In genomic region chr8:92670236-92670635, GRCm38 (mm10) we compare ENCODE assay signal across 26 mouse cellular contexts. TPM values are rescaled to one million over a fixed set of nuclear protein-coding genes. Genes with fewer than 3 reads are reported as not detected.
DNase-seq lines count a peak whose midpoint lies in the region; ATAC-seq lines count a peak whose summit lies in the region.
"Had no signal": no experiment of that assay in that cellular context is flagged by ENCODE, and none has a peak within 500 bp of the region (broad histone marks: within the 10 kb centered on the region; RNA-seq: fewer than 3 reads in every experiment).

No protein-coding gene starts in this region.

- 28% methylated on average over 11 of the region's 11 CpGs for WGBS in forebrain, embryonic 13.5 days
- WGBS in forebrain, embryonic 10.5 days = 66% methylated on average over 11 of the region's 11 CpGs
- 25% methylated on average over 11 of the region's 11 CpGs for WGBS in hindbrain, embryonic 15.5 days
- 19% methylated on average over 11 of the region's 11 CpGs for WGBS in midbrain, embryonic 13.5 days
- 26% methylated on average over 11 of the region's 11 CpGs for WGBS in neural tube, embryonic 15.5 days
- 77% methylated on average over 11 of the region's 11 CpGs for WGBS in intestine, embryonic 15.5 days

- ATAC-seq in forebrain, embryonic 13.5 days = no peak
- no peak for ATAC-seq in hindbrain, embryonic 15.5 days (ENCODE audit: low FRiP score, low read depth)
- no peak for ATAC-seq in midbrain, embryonic 13.5 days
- no peak for ATAC-seq in neural tube, embryonic 15.5 days (ENCODE audit: low FRiP score)
- no peak for ATAC-seq in intestine, embryonic 15.5 days

- no peak for DNase-seq in forebrain, embryonic 10.5 days (ENCODE audit: extremely low spot score, low spot score)
- DNase-seq in Muller cell, postnatal 12 days (ENCODE audit: inconsistent ontology term) = peak; percentile 13
- DNase-seq in adrenal gland, postnatal 36 days = no peak
- DNase-seq: adrenal gland, postnatal 25 days; cerebellum, adult 11 months; cerebellum, postnatal 10 days; gastrocnemius, postnatal 36 days; heart, adult 2 months; heart, postnatal 14 days; kidney, adult 18-20 months; layer of hippocampus, adult 9-11 months; liver, embryonic 13.5 days; lung, adult 2 months; lung, postnatal 36 days; thymus, postnatal 14 days had no signal

- no peak overlapping the region for H3K27ac ChIP-seq in forebrain, embryonic 13.5 days
- H3K27ac ChIP-seq in forebrain, embryonic 10.5 days = no peak overlapping the region
- H3K27ac ChIP-seq in hindbrain, embryonic 15.5 days (replicated peaks) = no peak overlapping the region
- 0 out of 2 replicates have a peak overlapping the region, but pooled peaks have one; percentile 1 for H3K27ac ChIP-seq in midbrain, embryonic 13.5 days
- H3K27ac ChIP-seq in neural tube, embryonic 15.5 days (replicated peaks) = no peak overlapping the region
- H3K27ac ChIP-seq in intestine, embryonic 15.5 days = no peak overlapping the region
- H3K27ac ChIP-seq: heart, adult 2 months; heart, embryonic 13.5 days; kidney, postnatal 0 days; liver, embryonic 13.5 days; neural tube, embryonic 12.5 days had no signal

- H3K9ac ChIP-seq in forebrain, embryonic 13.5 days = no peak overlapping the region
- H3K9ac ChIP-seq in hindbrain, embryonic 15.5 days = no peak overlapping the region
- H3K9ac ChIP-seq in midbrain, embryonic 13.5 days (replicated peaks) = peak overlapping the region; percentile 40; the same call in 1 of the 2 replicates
- no peak overlapping the region for H3K9ac ChIP-seq in neural tube, embryonic 15.5 days (replicated peaks)
- H3K9ac ChIP-seq in intestine, embryonic 15.5 days = no peak overlapping the region
- H3K9ac ChIP-seq: heart, embryonic 13.5 days; liver, embryonic 13.5 days; neural tube, embryonic 12.5 days had no signal

- peaks cover 65% of the 10 kb centered on the region for H3K27me3 ChIP-seq in forebrain, embryonic 13.5 days
- peaks cover 91% of the 10 kb centered on the region for H3K27me3 ChIP-seq in forebrain, embryonic 10.5 days (ENCODE audit: poor library complexity, severe bottlenecking)
- H3K27me3 ChIP-seq in hindbrain, embryonic 15.5 days = peaks cover 52% of the 10 kb centered on the region
- H3K27me3 ChIP-seq in midbrain, embryonic 13.5 days = peaks cover 65% of the 10 kb centered on the region
- peaks cover 61% of the 10 kb centered on the region for H3K27me3 ChIP-seq in neural tube, embryonic 15.5 days (replicated peaks)
- peaks cover 45% of the 10 kb centered on the region for H3K27me3 ChIP-seq in intestine, embryonic 15.5 days (replicated peaks)

- H3K4me3 ChIP-seq in forebrain, embryonic 13.5 days = no peak overlapping the region
- H3K4me3 ChIP-seq in forebrain, embryonic 10.5 days = no peak overlapping the region
- no peak overlapping the region for H3K4me3 ChIP-seq in hindbrain, embryonic 15.5 days
- H3K4me3 ChIP-seq in midbrain, embryonic 13.5 days (replicated peaks) = peak overlapping the region; percentile 15; the same call in 1 of the 2 replicates
- no peak overlapping the region for H3K4me3 ChIP-seq in neural tube, embryonic 15.5 days (replicated peaks)
- no peak overlapping the region for H3K4me3 ChIP-seq in intestine, embryonic 15.5 days (replicated peaks)
- H3K4me3 ChIP-seq: heart, adult 2 months; heart, embryonic 13.5 days; liver, embryonic 13.5 days; megakaryocyte, embryonic 14.5 days; neural tube, embryonic 12.5 days had no signal

- H3K4me1 ChIP-seq in forebrain, embryonic 13.5 days = peaks cover 33% of the 10 kb centered on the region
- peaks cover 48% of the 10 kb centered on the region for H3K4me1 ChIP-seq in forebrain, embryonic 10.5 days
- H3K4me1 ChIP-seq in hindbrain, embryonic 15.5 days (replicated peaks) = peaks cover 32% of the 10 kb centered on the region
- H3K4me1 ChIP-seq in midbrain, embryonic 13.5 days (replicated peaks) = peaks cover 50% of the 10 kb centered on the region
- H3K4me1 ChIP-seq in neural tube, embryonic 15.5 days = peaks cover 34% of the 10 kb centered on the region
- H3K4me1 ChIP-seq in intestine, embryonic 15.5 days (replicated peaks) = peaks cover 20% of the 10 kb centered on the region
- H3K4me1 ChIP-seq: megakaryocyte, embryonic 14.5 days had no signal

- no peaks in the 10 kb centered on the region for H3K36me3 ChIP-seq in forebrain, embryonic 13.5 days (ENCODE audit: poor library complexity, severe bottlenecking)
- H3K36me3 ChIP-seq in forebrain, embryonic 10.5 days (replicated peaks) = no peaks in the 10 kb centered on the region
- no peaks in the 10 kb centered on the region for H3K36me3 ChIP-seq in hindbrain, embryonic 15.5 days
- no peaks in the 10 kb centered on the region for H3K36me3 ChIP-seq in midbrain, embryonic 13.5 days
- no peaks in the 10 kb centered on the region for H3K36me3 ChIP-seq in neural tube, embryonic 15.5 days
- no peaks in the 10 kb centered on the region for H3K36me3 ChIP-seq in intestine, embryonic 15.5 days
- H3K36me3 ChIP-seq: heart, embryonic 13.5 days; liver, embryonic 13.5 days; neural tube, embryonic 12.5 days had no signal

- H3K4me2 ChIP-seq in forebrain, embryonic 13.5 days = peak overlapping the region; percentile 30
- peak overlapping the region; percentile 7 for H3K4me2 ChIP-seq in hindbrain, embryonic 15.5 days
- peak overlapping the region; percentile 42 for H3K4me2 ChIP-seq in midbrain, embryonic 13.5 days (replicated peaks)
- H3K4me2 ChIP-seq in neural tube, embryonic 15.5 days = no peak overlapping the region; the same call in 1 of the 2 replicates
- no peak overlapping the region for H3K4me2 ChIP-seq in intestine, embryonic 15.5 days (replicated peaks)
- H3K4me2 ChIP-seq: heart, embryonic 13.5 days; liver, embryonic 13.5 days; neural tube, embryonic 12.5 days had no signal

- no peaks in the 10 kb centered on the region for H3K9me3 ChIP-seq in forebrain, embryonic 13.5 days (replicated peaks)
- H3K9me3 ChIP-seq in forebrain, embryonic 10.5 days = no peaks in the 10 kb centered on the region
- no peaks in the 10 kb centered on the region for H3K9me3 ChIP-seq in hindbrain, embryonic 15.5 days
- no peaks in the 10 kb centered on the region for H3K9me3 ChIP-seq in midbrain, embryonic 13.5 days
- H3K9me3 ChIP-seq in neural tube, embryonic 15.5 days (replicated peaks) = no peaks in the 10 kb centered on the region
- no peaks in the 10 kb centered on the region for H3K9me3 ChIP-seq in intestine, embryonic 15.5 days
- H3K9me3 ChIP-seq: heart, embryonic 13.5 days; liver, embryonic 13.5 days; neural tube, embryonic 12.5 days had no signal

RNA-seq across cellular contexts. Expression of gene Irx6, which starts 3.9 kb away (rescaled TPM):
- 0.27 and 0.69 TPM in 2 replicates for polyA plus RNA-seq in forebrain, embryonic 13.5 days (2015; fragmentation: Nextera tagmentation; extraction: Ambion mirVana)
- 0.22 TPM in 1 of 2 replicates, not detected in the other for polyA plus RNA-seq in forebrain, embryonic 10.5 days (2016; fragmentation: Nextera tagmentation; extraction: Ambion mirVana)
- 2.4 and 5.6 TPM in 2 replicates for polyA plus RNA-seq in hindbrain, embryonic 15.5 days (2015; fragmentation: Nextera tagmentation; extraction: Ambion mirVana)
- 4.0 and 6.6 TPM in 2 replicates for polyA plus RNA-seq in midbrain, embryonic 13.5 days (2015; fragmentation: Nextera tagmentation; extraction: Ambion mirVana)
- not detected for total RNA-seq in adrenal gland, postnatal 36 days (2021)
- 1.2 and 1.3 TPM in 2 replicates for polyA plus RNA-seq in neural tube, embryonic 15.5 days (2015; fragmentation: Nextera tagmentation; extraction: Ambion mirVana)
- polyA plus RNA-seq in intestine, embryonic 15.5 days (2015; fragmentation: Nextera tagmentation; extraction: Ambion mirVana) = not detected in 2 replicates
- total RNA-seq: adrenal gland, postnatal 25 days; gastrocnemius, postnatal 36 days; heart, adult 2 months; heart, postnatal 14 days had no signal
- polyA plus RNA-seq: liver, embryonic 13.5 days; lung, adult 2 months; small intestine, adult 2 months; testis, adult 2 months had no signal

Comparison
In these comparisons a context has a peak if more than half of its experiments do, and no peak if none do; other contexts are left out.
1. H3K4me2 ChIP-seq: peak in forebrain, embryonic 13.5 days (single experiment), hindbrain, embryonic 15.5 days (single experiment) and midbrain, embryonic 13.5 days (single experiment); none in neural tube, embryonic 15.5 days (single experiment) and intestine, embryonic 15.5 days (single experiment).